Mouse (Mus musculus) neural tube, embryonic 15.5 days (tissue): ENCODE measurements around the gene Vgll4. TPM values are rescaled to one million over a fixed set of nuclear protein-coding genes. Genes with fewer than 3 reads are reported as not detected.

Source experiments
- ATAC-seq: fragments of 200-750 bp; cut with Nextera tagmentation; 2 replicates; pipeline ENCODE4 v1.8.0; 2017; ENCODE audit warnings: mild to moderate bottlenecking, moderate TSS enrichment, moderate library complexity; ENCODE audit not compliant: low FRiP score
- H3K27ac ChIP-seq: fragments of 300-500 bp; sonication (generic); replicated peaks from 2 replicates; pipeline ENCODE4 v1.5.1; 2015; ENCODE audit warnings: mild to moderate bottlenecking, inconsistent platforms
- H3K27me3 ChIP-seq: fragments of 300-500 bp; sonication (generic); replicated peaks from 2 replicates; pipeline ENCODE4 v1.6.1; 2015; ENCODE audit warnings: inconsistent platforms
- H3K36me3 ChIP-seq: fragments of 300-500 bp; sonication (generic); 2 replicates; pipeline ENCODE4 v1.6.1; 2015; ENCODE audit warnings: inconsistent platforms
- H3K4me1 ChIP-seq: fragments of 300-500 bp; sonication (generic); 2 replicates; pipeline ENCODE4 v1.6.1; 2015; ENCODE audit warnings: inconsistent platforms
- H3K4me2 ChIP-seq: fragments of 300-500 bp; sonication (generic); 2 replicates; pipeline ENCODE4 v1.6.1; 2015; ENCODE audit warnings: inconsistent platforms, mild to moderate bottlenecking, moderate library complexity
- H3K4me3 ChIP-seq: fragments of 300-500 bp; sonication (generic); replicated peaks from 2 replicates; pipeline ENCODE4 v1.5.1; 2015; ENCODE audit warnings: mild to moderate bottlenecking, inconsistent platforms
- H3K9ac ChIP-seq: fragments of 300-500 bp; sonication (generic); replicated peaks from 2 replicates; pipeline ENCODE4 v1.6.1; 2015; ENCODE audit warnings: mild to moderate bottlenecking, inconsistent platforms
- H3K9me3 ChIP-seq: fragments of 300-500 bp; sonication (generic); replicated peaks from 2 replicates; pipeline ENCODE4 v1.6.1; 2016; ENCODE audit warnings: inconsistent platforms
- WGBS: fragments of 180-500 bp; shearing (Covaris S2); methylation state at CpG from one replicate; pipeline ENCODE4 v1.1.7; 2015; ENCODE audit warnings: mixed read lengths; 5-methylcytosine and 5-hydroxymethylcytosine counted together
- polyA plus RNA-seq: library from polyadenylated mRNA; unstranded; fragments of >200 nt; fragmentation: Nextera tagmentation; extraction: Ambion mirVana; gene quantifications from 2 replicates; pipeline ENCODE4 v1.2.1, GENCODE M21; 2015

Vgll4 gene
- polyA plus RNA-seq, 1 experiment from 2014 or later = 51.4 TPM

DNA sequence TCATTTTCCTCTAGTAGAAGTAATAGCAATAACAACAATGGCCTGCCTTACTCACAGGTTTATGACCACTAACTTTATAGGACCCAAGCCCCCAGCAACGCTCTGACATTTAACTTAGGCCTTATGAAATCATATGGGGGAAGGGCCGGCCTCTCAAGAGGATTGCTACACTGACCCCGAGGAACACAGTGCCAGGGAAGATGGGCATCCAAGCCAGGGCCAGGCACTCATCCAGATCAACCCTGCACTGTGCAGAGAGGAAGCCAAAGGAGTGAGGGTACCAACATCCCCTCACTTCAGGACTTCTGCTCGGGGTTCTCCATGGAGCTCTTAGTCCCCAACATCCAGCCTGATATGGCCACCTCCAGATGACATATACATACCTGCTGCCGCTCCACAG, 106.3 kb downstream of the Vgll4 start:
- Histone ChIP-seq H3K4me2 (no peak overlapping the region), H3K9ac (no peak overlapping the region)

DNA sequence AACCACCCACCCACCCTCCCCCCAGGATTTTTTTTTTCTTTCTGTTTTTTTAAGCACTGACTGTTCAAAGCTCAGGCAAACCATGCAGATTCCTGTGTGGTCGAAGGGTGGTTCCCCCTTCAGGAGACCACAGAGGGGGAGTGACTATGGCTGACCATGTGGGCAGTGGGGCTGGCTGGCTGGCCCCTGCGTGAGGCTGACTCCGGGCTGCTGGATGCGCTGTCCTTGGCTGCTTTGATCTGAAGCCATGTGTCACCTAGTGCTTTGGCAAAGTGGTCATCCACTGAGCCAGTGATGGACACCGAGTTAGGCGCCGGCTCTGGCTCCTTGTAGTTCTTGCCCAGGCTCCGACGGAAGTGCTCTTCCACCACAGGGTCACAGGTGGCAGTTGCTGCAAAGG, 107.7 kb downstream of the Vgll4 start:
- Histone ChIP-seq H3K9ac (no peak overlapping the region), H3K4me2 (no peak overlapping the region), H3K27ac (no peak overlapping the region), H3K27me3 (no peaks in the 10 kb centered on the region), H3K4me3 (no peak overlapping the region), H3K9me3 (no peaks in the 10 kb centered on the region), H3K36me3 (peaks cover 19% of the 10 kb centered on the region; the same call in 1 of the 2 replicates), H3K4me1 (peaks cover 10% of the 10 kb centered on the region)
- no peak for ATAC-seq
- WGBS = 89% methylated on average over 9 of the region's 9 CpGs

More for the DNA sequence above, 106.3 kb downstream of the Vgll4 start:
- H3K4me3 ChIP-seq = no peak overlapping the region
- 93% methylated on average over 5 of the region's 5 CpGs for WGBS
- peaks cover 19% of the 10 kb centered on the region; the same call in 1 of the 2 replicates for H3K36me3 ChIP-seq
- H3K27me3 ChIP-seq = no peaks in the 10 kb centered on the region
- no peaks in the 10 kb centered on the region for H3K9me3 ChIP-seq
- no peak for ATAC-seq
- peaks cover 11% of the 10 kb centered on the region for H3K4me1 ChIP-seq
- no peak overlapping the region for H3K27ac ChIP-seq

DNA sequence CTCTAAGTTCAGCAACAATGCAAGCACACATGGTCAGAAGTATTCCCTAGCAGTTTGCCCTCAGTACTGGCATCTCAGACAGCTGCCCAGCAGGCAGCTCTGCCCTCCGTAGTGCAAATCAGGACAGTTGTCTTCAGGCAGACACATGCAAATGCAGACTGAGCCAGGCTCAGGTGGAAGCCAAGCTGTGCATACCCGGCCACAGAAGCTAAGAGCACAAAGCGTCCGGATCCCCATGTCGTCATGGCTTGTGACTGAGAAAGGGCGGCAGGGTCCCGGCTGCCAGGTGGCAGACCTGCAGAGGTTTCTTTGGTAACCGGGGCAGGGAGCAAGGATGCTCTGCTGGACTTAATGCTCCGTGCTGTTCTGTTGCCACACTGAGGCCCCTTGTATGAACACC, 108.2 kb downstream of the Vgll4 start:
- H3K4me3 ChIP-seq = no peak overlapping the region
- H3K9me3 ChIP-seq = no peaks in the 10 kb centered on the region
- peak overlapping the region; percentile 23; the same call in 1 of the 2 replicates for H3K27ac ChIP-seq
- no peak overlapping the region for H3K4me2 ChIP-seq
- H3K36me3 ChIP-seq = peaks cover 19% of the 10 kb centered on the region; the same call in 1 of the 2 replicates
- ATAC-seq = no peak
- 60% methylated on average over 9 of the region's 9 CpGs for WGBS
- peaks cover 6% of the 10 kb centered on the region for H3K4me1 ChIP-seq
- H3K27me3 ChIP-seq = no peaks in the 10 kb centered on the region
- no peak overlapping the region for H3K9ac ChIP-seq

DNA sequence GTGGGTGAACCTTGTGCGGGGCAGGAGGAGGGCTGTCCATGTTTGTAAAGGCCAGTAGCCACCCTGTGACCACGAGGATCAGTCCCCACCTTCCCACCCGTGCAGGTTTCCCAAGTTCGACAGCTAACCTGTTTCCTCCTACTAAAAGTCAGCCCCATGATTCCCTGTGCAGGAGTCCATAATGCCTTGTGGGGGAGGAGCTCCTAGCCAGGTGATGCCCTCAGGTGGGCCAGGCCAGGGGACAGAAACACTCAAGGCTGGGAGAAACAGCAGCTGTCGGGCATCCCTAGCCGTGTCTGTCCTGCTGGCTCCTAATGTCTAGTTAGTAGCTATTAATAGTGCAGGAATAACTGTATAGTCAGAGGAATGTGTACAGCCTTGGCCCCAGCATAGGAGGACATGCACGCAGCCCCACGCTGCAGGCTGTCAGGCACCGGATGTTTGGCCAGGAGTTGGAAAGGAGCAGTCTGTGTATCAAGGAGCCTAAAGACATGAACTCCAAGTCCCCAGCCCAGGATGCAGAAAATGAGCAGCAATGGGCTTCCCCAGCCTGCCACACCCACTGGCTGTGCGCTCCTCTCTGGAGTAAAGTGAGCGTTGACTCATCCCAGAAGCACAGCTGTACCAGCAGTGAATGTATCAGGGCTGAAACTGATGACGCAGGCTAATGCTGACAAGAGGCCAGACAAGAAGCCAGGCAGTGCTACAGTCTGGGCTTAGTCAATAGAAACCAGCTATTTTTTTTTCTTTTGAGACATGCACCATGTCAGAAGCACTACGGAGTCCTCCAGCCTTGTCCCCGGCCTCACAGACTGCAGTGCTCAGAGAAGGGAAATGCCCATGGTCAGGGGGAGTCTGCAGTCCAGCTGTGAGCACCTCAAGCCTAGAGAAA, 108.9 kb downstream of the Vgll4 start:
- Histone ChIP-seq H3K36me3 (peaks cover 19% of the 10 kb centered on the region; the same call in 1 of the 2 replicates), H3K4me1 (peaks cover 6% of the 10 kb centered on the region; the same call in 1 of the 2 replicates), H3K27me3 (no peaks in the 10 kb centered on the region), H3K27ac (peak overlapping the region; percentile 23; the same call in 1 of the 2 replicates), H3K4me3 (no peak overlapping the region), H3K9me3 (no peaks in the 10 kb centered on the region), H3K9ac (no peak overlapping the region), H3K4me2 (no peak overlapping the region)
- 85% methylated on average over 14 of the region's 14 CpGs for WGBS
- no peak for ATAC-seq

DNA sequence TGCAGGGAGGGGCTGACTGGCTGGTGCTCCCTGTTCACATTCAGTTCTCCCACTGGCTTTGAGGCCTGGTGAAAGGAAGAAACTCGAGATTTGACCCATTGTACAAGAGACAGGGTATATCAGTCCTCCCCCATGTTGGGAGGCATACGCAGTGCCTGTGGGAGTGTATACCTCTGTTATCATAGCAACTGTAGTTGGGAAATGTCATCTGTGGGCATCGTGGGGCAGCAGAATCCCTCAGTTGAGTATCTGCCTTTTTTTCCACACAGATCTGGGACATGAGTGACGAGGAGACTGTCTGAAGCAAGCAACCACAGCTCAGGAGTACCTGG, 111.1 kb downstream of the Vgll4 start:
- H3K27me3 ChIP-seq = no peaks in the 10 kb centered on the region
- no peaks in the 10 kb centered on the region for H3K9me3 ChIP-seq
- H3K27ac ChIP-seq = no peak overlapping the region
- no peak overlapping the region for H3K4me3 ChIP-seq
- 90% methylated on average over 4 of the region's 4 CpGs for WGBS
- ATAC-seq = no peak
- H3K36me3 ChIP-seq = peaks cover 18% of the 10 kb centered on the region; the same call in 1 of the 2 replicates
- no peak overlapping the region for H3K9ac ChIP-seq
- H3K4me1 ChIP-seq = peaks cover 15% of the 10 kb centered on the region
- H3K4me2 ChIP-seq = no peak overlapping the region

DNA sequence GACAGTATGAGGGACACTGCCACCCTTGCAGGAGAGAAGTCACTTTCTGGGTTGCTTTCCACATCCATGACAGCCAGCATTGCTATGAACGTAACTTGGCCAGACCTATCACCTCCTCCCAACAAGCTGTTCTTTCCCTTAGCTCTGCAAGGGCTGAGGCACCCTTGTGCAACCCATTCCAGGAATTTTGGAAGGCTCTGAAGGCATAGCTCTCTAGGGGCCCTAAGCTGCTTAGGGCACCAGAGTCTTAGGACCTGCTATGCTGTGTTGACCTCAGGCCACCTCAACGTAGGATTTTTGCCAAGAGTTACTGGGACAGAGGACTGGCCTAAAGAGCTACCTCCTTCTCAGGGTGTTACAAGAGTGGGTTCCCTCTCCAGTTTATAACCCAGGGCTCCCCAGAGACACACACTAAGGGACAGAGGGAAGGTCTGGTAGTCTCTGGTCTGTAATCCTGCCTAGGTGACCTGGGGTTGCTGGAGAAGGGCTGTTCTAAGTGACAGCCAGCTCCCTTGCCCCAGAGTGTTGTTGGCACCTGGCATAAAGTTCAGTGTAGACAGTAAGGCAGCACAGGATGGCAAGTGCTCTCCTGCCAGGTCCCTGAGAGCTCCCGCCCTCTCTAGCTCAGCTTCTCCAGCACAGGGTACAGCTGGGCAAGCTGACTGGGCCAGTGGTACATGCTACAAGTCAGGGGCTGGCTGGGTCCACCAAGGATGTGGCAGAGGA, 111.6 kb downstream of the Vgll4 start:
- Histone ChIP-seq H3K27ac (no peak overlapping the region), H3K36me3 (peaks cover 16% of the 10 kb centered on the region; the same call in 1 of the 2 replicates), H3K4me1 (peaks cover 18% of the 10 kb centered on the region), H3K4me2 (no peak overlapping the region), H3K9me3 (no peaks in the 10 kb centered on the region), H3K4me3 (no peak overlapping the region), H3K27me3 (no peaks in the 10 kb centered on the region), H3K9ac (no peak overlapping the region)
- 89% methylated on average over 3 of the region's 3 CpGs for WGBS
- no peak for ATAC-seq

DNA sequence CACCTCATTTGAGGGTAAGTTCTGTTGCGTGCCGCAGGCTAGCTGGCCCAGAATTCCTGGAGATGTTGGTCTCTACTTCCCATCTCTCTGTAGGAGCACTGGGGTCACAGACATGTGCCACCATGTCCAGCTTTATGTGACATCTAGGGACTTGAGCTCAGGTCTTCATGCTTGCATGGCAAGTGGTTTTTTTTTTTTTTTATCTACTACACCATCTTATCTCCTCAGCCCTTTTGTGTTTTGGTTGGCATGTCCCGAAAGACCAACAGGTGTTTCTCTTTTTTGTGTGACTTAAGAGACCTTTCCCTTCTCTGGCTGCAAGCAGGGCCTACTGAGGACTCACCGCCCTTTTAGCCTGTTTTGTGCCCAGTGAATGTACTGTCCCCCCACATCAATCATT, 113.3 kb downstream of the Vgll4 start:
- H3K27ac ChIP-seq = no peak overlapping the region
- ATAC-seq = no peak
- no peak overlapping the region for H3K4me2 ChIP-seq
- peaks cover 10% of the 10 kb centered on the region; the same call in 1 of the 2 replicates for H3K36me3 ChIP-seq
- H3K27me3 ChIP-seq = no peaks in the 10 kb centered on the region
- peaks cover 33% of the 10 kb centered on the region for H3K4me1 ChIP-seq
- no peak overlapping the region for H3K9ac ChIP-seq
- H3K9me3 ChIP-seq = no peaks in the 10 kb centered on the region
- WGBS = 87% methylated on average over 4 of the region's 4 CpGs
- H3K4me3 ChIP-seq = no peak overlapping the region

DNA sequence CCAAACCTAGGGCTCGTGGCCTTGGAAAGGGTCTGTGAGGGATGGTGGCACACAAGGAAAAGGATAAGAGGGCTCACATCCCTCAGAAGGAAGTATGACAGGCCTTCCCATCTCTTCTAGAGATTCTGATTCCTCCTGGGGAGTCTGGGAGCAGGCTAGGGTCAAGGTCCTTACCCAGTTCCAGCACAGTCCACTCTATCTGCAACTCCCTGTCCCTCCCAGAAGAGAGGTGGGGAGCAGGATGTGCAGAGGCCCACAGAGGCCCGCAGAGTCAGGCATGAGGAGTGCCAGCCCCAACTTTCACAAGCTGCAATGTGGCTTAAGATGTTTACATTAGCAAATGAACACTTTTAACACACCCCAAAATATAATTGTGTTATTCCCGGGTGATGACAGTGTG, 114.2 kb downstream of the Vgll4 start:
- no peak overlapping the region for H3K9ac ChIP-seq
- peaks cover 2% of the 10 kb centered on the region; the same call in 1 of the 2 replicates for H3K36me3 ChIP-seq
- ATAC-seq = no peak
- peaks cover 33% of the 10 kb centered on the region for H3K4me1 ChIP-seq
- H3K4me2 ChIP-seq = no peak overlapping the region
- H3K4me3 ChIP-seq = no peak overlapping the region
- WGBS = 77% methylated on average over 3 of the region's 3 CpGs
- no peak overlapping the region for H3K27ac ChIP-seq
- H3K9me3 ChIP-seq = no peaks in the 10 kb centered on the region
- H3K27me3 ChIP-seq = no peaks in the 10 kb centered on the region

DNA sequence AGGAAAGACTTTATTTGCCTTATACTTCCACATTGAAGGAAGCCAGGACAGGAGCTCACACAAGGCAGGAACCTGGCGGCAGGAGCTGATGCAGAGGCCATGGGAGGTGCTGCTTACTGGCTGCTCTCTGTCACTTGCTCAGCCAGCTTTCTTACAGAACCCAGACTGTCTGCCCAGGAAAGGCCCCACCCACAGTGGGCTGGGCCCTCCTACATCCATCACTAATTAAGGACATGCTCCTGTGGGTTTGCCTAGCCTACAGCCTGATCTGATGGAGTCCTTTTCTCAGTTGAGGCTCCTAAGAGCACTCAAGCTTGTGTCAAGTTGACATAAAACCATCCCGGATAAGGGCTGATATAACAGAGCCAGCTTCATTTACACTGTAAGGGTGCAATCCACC, 115.4 kb downstream of the Vgll4 start:
- Histone ChIP-seq H3K36me3 (no peaks in the 10 kb centered on the region), H3K9me3 (no peaks in the 10 kb centered on the region), H3K4me2 (no peak overlapping the region), H3K4me1 (peaks cover 34% of the 10 kb centered on the region), H3K4me3 (no peak overlapping the region), H3K27me3 (no peaks in the 10 kb centered on the region), H3K9ac (no peak overlapping the region), H3K27ac (no peak overlapping the region)
- no peak for ATAC-seq
- WGBS = 50% methylated on average over 2 of the region's 2 CpGs

DNA sequence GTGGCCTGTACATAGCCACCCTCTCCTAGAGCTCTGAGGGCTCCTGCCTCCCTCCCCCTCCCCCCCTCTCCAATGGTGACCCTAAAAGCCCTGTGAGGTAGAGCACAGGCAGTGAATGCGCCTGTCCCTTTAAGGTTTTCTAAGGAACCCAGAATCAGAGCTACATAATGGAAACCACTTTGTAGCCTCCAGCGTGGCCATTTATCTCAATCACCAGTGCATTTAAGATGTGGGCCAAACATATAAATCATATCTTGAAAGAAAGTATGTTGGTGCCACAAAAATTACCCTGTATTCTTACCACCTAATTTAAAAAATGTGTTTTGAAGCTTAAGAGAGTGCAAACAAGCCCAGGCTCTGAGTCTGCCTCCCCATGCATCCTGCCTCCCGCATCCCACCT, 117.1 kb downstream of the Vgll4 start:
- H3K27me3 ChIP-seq = no peaks in the 10 kb centered on the region
- H3K4me2 ChIP-seq = no peak overlapping the region
- 44% methylated on average over 3 of the region's 3 CpGs for WGBS
- no peak overlapping the region for H3K9ac ChIP-seq
- no peaks in the 10 kb centered on the region for H3K36me3 ChIP-seq
- H3K27ac ChIP-seq = 0 out of 2 replicates have a peak overlapping the region, but pooled peaks have one; percentile 43
- no peak overlapping the region for H3K4me3 ChIP-seq
- H3K9me3 ChIP-seq = no peaks in the 10 kb centered on the region
- H3K4me1 ChIP-seq = peaks cover 40% of the 10 kb centered on the region
- ATAC-seq = no peak

DNA sequence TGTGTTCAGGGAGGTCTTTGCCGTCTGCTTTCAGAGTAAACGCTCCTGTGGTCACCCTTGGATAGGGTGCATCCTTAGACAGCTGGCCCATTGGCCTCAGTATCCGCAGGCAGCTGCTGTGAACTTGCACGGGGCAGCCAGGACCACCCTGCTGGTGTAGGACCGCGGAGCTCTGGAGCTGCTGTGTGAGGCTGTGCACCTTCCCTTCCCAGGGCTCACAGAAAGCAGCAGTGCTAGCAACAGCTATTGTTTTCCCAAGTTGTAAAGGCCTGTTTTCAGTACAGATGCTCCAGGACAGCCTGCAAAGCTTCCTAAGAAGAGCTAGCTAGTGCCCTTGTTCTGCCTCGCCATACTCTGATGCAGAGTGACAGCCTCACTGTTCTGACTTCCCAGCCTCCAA, 118.1 kb downstream of the Vgll4 start:
- Histone ChIP-seq H3K27me3 (no peaks in the 10 kb centered on the region), H3K4me1 (peaks cover 45% of the 10 kb centered on the region), H3K27ac (no peak overlapping the region), H3K9ac (no peak overlapping the region), H3K4me2 (no peak overlapping the region), H3K4me3 (no peak overlapping the region), H3K36me3 (no peaks in the 10 kb centered on the region), H3K9me3 (no peaks in the 10 kb centered on the region)
- WGBS = 33% methylated on average over 7 of the region's 7 CpGs
- ATAC-seq = no peak

DNA sequence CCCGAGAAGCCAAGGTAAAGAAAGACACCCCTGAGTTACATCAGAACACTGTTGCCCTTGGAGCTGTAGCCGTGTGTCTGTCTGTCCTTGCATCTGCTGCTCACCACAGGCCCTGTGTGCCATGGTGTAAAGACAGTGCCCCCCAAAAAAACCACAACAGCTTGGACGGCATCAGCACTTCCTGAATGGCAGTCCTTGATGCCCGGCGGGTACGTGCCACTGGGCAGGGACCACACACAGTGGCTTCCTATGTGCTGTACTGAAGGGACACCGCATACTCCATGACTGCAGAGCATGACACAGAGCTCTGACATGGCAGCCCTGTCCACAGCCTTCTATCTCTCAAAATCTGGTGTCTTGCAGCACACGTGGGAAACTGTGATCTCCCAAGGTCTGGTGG, 120.0 kb downstream of the Vgll4 start:
- ATAC-seq = no peak
- Histone ChIP-seq H3K4me3 (no peak overlapping the region), H3K4me1 (peaks cover 51% of the 10 kb centered on the region), H3K27me3 (no peaks in the 10 kb centered on the region), H3K27ac (no peak overlapping the region), H3K4me2 (no peak overlapping the region), H3K9ac (no peak overlapping the region), H3K36me3 (no peaks in the 10 kb centered on the region), H3K9me3 (no peaks in the 10 kb centered on the region)
- 89% methylated on average over 8 of the region's 8 CpGs for WGBS
